Mouse (Mus musculus) forebrain, embryonic 14.5 days (tissue): Measurements from ENCODE around the gene Gm10799. TPM values are rescaled to one million over a fixed set of nuclear protein-coding genes. Genes with fewer than 3 reads are reported as not detected.

Experiments
- ATAC-seq: fragments of 200-750 bp; cut with Nextera tagmentation; 2 replicates; pipeline ENCODE4 v1.8.0; 2017; ENCODE audit warnings: mild to moderate bottlenecking, moderate library complexity
- DNase-seq: peaks from one replicate; pipeline ENCODE4 v3.0.0-alpha.2; 2015; ENCODE audit warnings: low spot score
- H3K27ac ChIP-seq: fragments of 300-500 bp; sonication (generic); 2 replicates; pipeline ENCODE4 v1.5.1; 2014; ENCODE audit warnings: low read depth, mild to moderate bottlenecking, control low read depth, low read length, moderate library complexity
- H3K27me3 ChIP-seq: fragments of 300-500 bp; sonication (generic); replicated peaks from 2 replicates; pipeline ENCODE4 v1.6.1; 2014; ENCODE audit warnings: low read length, control low read depth, mixed read lengths; ENCODE audit not compliant: control insufficient read depth, insufficient read depth
- H3K36me3 ChIP-seq: fragments of 300-500 bp; sonication (generic); 2 replicates; pipeline ENCODE4 v1.6.1; 2014; ENCODE audit warnings: low read length, control low read depth; ENCODE audit not compliant: control insufficient read depth, insufficient read depth
- H3K4me1 ChIP-seq: fragments of 300-500 bp; sonication (generic); 2 replicates; pipeline ENCODE4 v1.6.1; 2014; ENCODE audit warnings: antibody characterized with exemption, low read length, control low read depth; ENCODE audit not compliant: control insufficient read depth, insufficient read depth
- H3K4me2 ChIP-seq: fragments of 300-500 bp; sonication (generic); 2 replicates; pipeline ENCODE4 v1.6.1; 2014; ENCODE audit warnings: mild to moderate bottlenecking, control low read depth, low read length
- H3K4me3 ChIP-seq: fragments of 300-500 bp; sonication (generic); 2 replicates; pipeline ENCODE4 v1.5.1; 2014; ENCODE audit warnings: low read depth, low read length, control low read depth
- H3K9ac ChIP-seq: fragments of 300-500 bp; sonication (generic); 2 replicates; pipeline ENCODE4 v1.6.1; 2014; ENCODE audit warnings: mild to moderate bottlenecking, low read length, control low read depth, moderate library complexity
- H3K9me3 ChIP-seq: fragments of 300-500 bp; sonication (generic); replicated peaks from 2 replicates; pipeline ENCODE4 v1.6.1; 2016; ENCODE audit warnings: low read length, control low read depth, mixed read lengths; ENCODE audit not compliant: control insufficient read depth
- WGBS: fragments of 180-500 bp; shearing (Covaris S2); extraction: QIAGEN DNeasy Blood & Tissue Kit; methylation state at CpG from one replicate; pipeline ENCODE4 v1.1.7; 2014; 5-methylcytosine and 5-hydroxymethylcytosine counted together
- polyA plus RNA-seq: library from polyadenylated mRNA; unstranded; fragments of >200 nt; fragmentation: Nextera tagmentation; extraction: Ambion mirVana; gene quantifications from 2 replicates; pipeline ENCODE4 v1.2.1, GENCODE M21; 2014

The Gm10799 gene
- polyA plus RNA-seq, 1 experiment from 2014 or later = not detected

DNA sequence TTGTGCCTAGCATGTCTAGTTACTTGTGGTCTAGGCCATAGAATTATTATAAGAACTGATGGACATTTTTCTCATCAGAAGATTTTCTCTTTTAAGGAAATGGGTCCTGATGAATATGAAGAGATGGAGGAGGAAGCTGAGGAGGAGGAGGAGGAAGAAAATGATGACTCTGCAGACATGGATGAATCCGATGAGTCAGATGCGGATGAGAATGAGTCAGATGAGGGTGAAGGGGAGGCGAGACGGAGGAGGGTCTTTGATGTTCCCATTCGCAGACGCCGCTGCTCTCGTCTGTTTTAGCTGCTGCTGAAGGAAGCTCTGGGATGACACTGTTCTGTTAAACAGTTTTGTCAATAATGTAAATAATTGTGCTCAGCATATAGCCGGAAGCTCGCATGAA lies 8.6 kb downstream of the Gm10799 start:
- H3K27ac ChIP-seq = no peak overlapping the region
- no peak for ATAC-seq
- no peak overlapping the region for H3K9ac ChIP-seq
- H3K9me3 ChIP-seq = no peaks in the 10 kb centered on the region
- no peak overlapping the region for H3K4me3 ChIP-seq
- 90% methylated on average over 10 of the region's 10 CpGs for WGBS
- no peak for DNase-seq
- H3K4me2 ChIP-seq = no peak overlapping the region
- peaks cover 21% of the 10 kb centered on the region; the same call in 1 of the 2 replicates for H3K36me3 ChIP-seq
- H3K27me3 ChIP-seq = no peaks in the 10 kb centered on the region
- no peaks in the 10 kb centered on the region for H3K4me1 ChIP-seq

DNA sequence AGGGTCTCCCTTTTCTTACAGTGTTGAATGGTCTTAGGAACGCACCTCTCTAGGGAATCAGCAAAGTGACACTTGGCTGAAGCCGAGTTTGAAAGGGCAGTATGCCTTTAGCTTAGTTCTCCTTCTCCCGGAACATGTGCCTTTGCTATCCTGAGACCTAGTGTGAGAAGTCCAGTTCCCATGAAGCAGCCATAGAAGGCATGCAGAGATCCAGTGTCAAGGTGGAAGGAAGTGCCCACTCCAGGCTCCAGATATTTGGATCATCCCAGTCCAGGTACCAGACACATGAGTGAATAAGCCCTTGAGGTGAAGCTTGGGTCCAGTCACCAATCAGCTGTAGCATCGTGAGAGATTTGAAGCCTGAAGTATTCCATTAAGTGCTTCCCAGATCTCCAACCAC lies 9.4 kb downstream of the Gm10799 start:
- Histone ChIP-seq H3K4me1 (no peaks in the 10 kb centered on the region), H3K27me3 (no peaks in the 10 kb centered on the region), H3K9ac (no peak overlapping the region), H3K9me3 (no peaks in the 10 kb centered on the region), H3K36me3 (peaks cover 27% of the 10 kb centered on the region), H3K27ac (no peak overlapping the region), H3K4me2 (no peak overlapping the region), H3K4me3 (no peak overlapping the region)
- ATAC-seq (no peak), DNase-seq (no peak)
- WGBS = 92% methylated on average over 4 of the region's 4 CpGs

DNA sequence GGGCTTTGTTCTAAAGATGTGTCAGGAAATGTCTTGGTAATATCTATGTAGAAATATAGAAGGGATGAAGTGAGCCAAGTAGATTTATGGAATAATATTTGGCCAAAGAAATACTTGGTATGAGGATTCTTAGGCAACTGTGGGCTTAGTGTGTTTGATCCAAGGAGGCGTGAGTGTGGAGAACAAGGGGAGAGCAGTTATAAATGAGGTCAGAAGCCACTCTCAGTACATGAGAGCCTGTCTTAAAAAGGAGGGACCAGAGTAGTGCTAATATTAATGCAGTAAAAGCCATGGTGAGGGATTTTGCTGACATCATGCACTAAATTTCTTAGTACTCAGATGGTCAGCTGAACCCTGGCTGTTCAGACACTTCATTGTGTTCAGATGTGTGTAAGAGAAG lies 10.0 kb downstream of the Gm10799 start:
- ATAC-seq (no peak), DNase-seq (no peak)
- Histone ChIP-seq H3K36me3 (peaks cover 33% of the 10 kb centered on the region), H3K27me3 (no peaks in the 10 kb centered on the region), H3K4me1 (no peaks in the 10 kb centered on the region), H3K9ac (no peak overlapping the region), H3K4me3 (no peak overlapping the region), H3K4me2 (no peak overlapping the region), H3K9me3 (no peaks in the 10 kb centered on the region), H3K27ac (no peak overlapping the region)
- WGBS = 91% methylated on average over 1 of the region's 1 CpGs

DNA sequence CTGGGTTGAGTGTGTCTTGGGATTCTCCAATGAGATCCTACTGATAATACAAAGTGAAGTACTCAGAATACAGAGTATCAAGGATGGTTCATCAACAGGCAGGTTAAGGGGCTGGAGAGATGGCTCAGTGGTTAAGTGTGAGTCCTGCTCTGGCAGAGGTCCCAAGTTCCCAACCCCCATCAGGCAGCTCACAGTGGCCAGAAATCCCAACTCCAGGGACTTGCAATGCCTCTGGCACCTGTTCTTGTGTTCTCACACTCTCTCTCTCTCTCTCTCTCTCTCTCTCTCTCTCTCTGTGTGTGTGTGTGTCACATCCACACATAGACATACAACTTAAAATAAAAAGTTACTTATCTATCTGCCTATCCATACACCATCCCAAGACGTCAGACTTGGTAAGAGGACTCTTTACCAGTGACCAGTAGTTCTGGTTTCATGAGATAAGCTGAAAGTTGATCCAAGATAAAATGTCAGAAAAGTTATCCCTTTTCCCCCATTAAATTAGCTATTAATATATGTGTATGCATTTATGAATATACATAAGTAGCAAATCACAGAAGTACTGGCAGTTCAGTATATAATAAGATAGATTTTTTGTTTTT lies 23.8 kb downstream of the Gm10799 start:
- no peak for ATAC-seq
- no peak overlapping the region for H3K27ac ChIP-seq
- WGBS = 92% methylated on average over 1 of the region's 1 CpGs

DNA sequence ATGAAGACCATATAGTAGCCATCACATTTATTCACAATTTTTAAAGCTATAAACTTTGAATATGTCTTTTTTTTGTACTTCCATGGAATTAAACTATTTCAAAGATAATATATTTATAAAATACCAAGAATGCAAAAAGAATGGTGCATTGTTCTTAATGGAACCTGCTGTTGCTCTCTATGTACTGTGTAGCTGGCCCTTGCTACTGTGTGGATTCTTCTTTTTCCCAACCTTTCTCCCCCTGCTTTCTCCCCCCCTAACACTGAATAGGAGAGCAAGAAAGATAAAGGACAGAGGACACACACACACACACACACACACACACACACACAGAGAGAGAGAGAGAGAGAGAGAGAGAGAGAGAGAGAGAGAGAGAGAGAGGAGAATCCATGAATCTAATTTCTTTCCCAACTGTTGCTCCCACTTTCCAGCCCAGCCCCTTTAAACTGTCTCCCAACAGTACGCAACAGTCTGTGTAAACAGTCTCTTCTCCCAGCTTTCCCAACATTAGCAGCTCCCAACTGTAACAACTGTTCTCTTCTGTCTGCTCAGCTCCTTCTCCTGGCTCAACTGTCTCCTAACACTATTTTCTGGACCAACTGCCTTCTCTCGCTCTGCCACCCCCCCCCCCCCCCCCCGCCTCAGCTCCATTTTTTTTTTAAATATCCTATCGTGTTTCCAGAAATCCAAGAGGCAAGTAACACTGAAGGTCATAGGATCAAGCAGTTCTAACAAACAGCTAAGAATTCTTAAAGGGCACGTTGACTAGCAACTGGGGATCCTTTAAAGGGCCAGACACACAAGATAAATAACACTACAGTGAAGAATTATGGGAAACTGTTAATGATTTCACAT lies 24.5 kb downstream of the Gm10799 start:
- ATAC-seq (no peak), DNase-seq (no peak)
- peaks cover 30% of the 10 kb centered on the region for H3K36me3 ChIP-seq
- no peaks in the 10 kb centered on the region for H3K27me3 ChIP-seq
- H3K4me3 ChIP-seq = no peak overlapping the region
- H3K9ac ChIP-seq = no peak overlapping the region
- H3K4me2 ChIP-seq = no peak overlapping the region
- H3K27ac ChIP-seq = no peak overlapping the region
- 72% methylated on average over 5 of the region's 5 CpGs for WGBS
- no peaks in the 10 kb centered on the region for H3K4me1 ChIP-seq
- H3K9me3 ChIP-seq = no peaks in the 10 kb centered on the region

More for the DNA sequence above, 23.8 kb downstream of the Gm10799 start:
- H3K27me3 ChIP-seq = no peaks in the 10 kb centered on the region
- H3K4me3 ChIP-seq = no peak overlapping the region
- no peak for DNase-seq
- H3K9ac ChIP-seq = no peak overlapping the region
- H3K9me3 ChIP-seq = no peaks in the 10 kb centered on the region
- H3K4me2 ChIP-seq = no peak overlapping the region
- no peaks in the 10 kb centered on the region for H3K4me1 ChIP-seq
- peaks cover 30% of the 10 kb centered on the region for H3K36me3 ChIP-seq

DNA sequence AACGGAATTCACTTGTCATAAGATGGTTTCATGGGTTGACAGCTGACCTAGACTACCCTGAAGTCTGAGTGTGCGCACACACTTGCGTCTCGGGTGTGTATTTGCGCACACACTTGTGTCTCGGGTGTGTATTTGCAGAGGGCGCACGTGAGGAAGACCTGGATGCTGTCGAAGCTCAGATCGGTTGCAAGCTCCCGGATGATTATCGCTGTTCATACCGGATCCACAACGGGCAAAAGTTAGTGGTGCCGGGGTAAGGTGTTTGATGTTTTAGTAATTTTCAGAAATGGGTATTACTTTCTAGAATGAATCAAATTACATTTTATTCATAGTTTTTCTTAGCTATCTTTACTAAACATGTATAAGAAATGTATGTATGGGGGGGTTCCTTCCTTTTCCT lies 25.6 kb downstream of the Gm10799 start:
- Histone ChIP-seq H3K36me3 (peaks cover 25% of the 10 kb centered on the region), H3K4me2 (no peak overlapping the region), H3K9ac (no peak overlapping the region), H3K9me3 (no peaks in the 10 kb centered on the region), H3K4me3 (no peak overlapping the region), H3K27ac (no peak overlapping the region), H3K27me3 (no peaks in the 10 kb centered on the region), H3K4me1 (no peaks in the 10 kb centered on the region)
- ATAC-seq (no peak), DNase-seq (no peak)
- 95% methylated on average over 15 of the region's 15 CpGs for WGBS

DNA sequence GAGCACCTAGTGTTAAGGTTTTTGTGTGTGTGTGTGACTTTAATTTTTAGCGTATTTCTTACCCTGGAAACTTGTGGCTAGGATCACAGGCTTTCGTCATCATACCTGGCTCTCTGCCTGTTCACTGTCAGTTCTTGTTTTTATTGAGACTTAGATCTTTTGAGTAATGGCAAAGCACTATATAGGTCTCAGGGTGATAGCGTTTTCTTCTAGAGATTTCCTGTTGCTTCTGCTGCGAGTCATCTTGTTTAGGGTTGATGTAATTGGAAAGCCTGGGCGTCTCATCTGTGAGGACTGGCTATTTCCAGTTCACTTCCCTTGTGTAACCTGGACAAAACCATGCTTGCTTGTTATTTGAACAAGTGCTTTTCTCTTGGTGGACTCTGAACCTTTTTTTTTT lies 26.7 kb downstream of the Gm10799 start:
- 73% methylated on average over 5 of the region's 5 CpGs for WGBS

DNA sequence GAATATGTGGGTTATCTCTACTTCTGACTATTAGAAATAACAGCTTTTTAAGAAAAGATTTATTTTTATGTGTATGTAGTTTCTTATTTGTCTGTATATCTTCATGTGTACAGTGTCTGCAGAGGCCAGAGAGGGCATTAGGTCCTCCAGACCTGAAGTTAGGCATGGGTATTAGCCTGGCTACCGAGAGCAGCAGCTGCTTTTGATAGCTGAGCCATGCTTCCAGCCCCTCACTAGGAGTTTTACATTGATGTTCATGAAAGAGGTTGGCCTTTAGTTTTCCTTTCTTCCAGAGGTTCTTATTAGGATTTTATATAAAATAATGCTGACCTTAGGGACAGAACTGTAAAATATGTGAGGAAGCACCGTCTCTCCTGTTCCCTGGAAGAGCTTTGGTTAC lies 30.1 kb downstream of the Gm10799 start:
- 81% methylated on average over 2 of the region's 2 CpGs for WGBS
- H3K27ac ChIP-seq = no peak overlapping the region
- DNase-seq (no peak), ATAC-seq (no peak)
- H3K4me2 ChIP-seq = no peak overlapping the region
- H3K9ac ChIP-seq = no peak overlapping the region
- H3K27me3 ChIP-seq = no peaks in the 10 kb centered on the region
- H3K9me3 ChIP-seq = no peaks in the 10 kb centered on the region
- no peak overlapping the region for H3K4me3 ChIP-seq
- peaks cover 34% of the 10 kb centered on the region for H3K36me3 ChIP-seq
- no peaks in the 10 kb centered on the region for H3K4me1 ChIP-seq

More for the DNA sequence above, 26.7 kb downstream of the Gm10799 start:
- ATAC-seq (no peak), DNase-seq (no peak)
- H3K36me3 ChIP-seq = peaks cover 33% of the 10 kb centered on the region
- no peaks in the 10 kb centered on the region for H3K4me1 ChIP-seq
- H3K9ac ChIP-seq = no peak overlapping the region
- no peaks in the 10 kb centered on the region for H3K9me3 ChIP-seq
- H3K27me3 ChIP-seq = no peaks in the 10 kb centered on the region
- no peak overlapping the region for H3K27ac ChIP-seq
- no peak overlapping the region for H3K4me3 ChIP-seq
- no peak overlapping the region for H3K4me2 ChIP-seq

DNA sequence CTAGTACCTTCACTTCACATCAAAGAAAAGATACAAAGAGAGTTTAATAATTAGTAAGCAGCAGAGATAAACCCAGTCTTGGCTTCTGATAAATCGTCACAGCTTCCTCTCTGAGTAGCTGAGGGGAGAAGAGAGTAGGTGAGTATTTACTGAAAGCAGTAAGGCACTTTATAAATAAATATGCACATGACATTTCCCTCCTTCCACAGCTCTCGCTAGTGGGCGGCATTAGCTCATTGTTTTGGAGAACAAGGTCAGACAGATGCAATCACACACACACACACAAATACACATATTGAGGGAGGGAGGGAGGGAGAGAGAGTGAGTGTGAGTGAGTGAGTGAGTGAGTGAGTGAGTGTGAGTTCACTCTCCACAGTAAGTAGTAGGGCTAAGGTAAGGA lies 32.0 kb downstream of the Gm10799 start:
- WGBS = 45% methylated on average over 3 of the region's 3 CpGs
- DNase-seq (no peak), ATAC-seq (no peak)
- H3K4me3 ChIP-seq = no peak overlapping the region
- H3K4me2 ChIP-seq = no peak overlapping the region
- H3K9ac ChIP-seq = no peak overlapping the region
- no peak overlapping the region for H3K27ac ChIP-seq
- H3K4me1 ChIP-seq = no peaks in the 10 kb centered on the region
- H3K36me3 ChIP-seq = peaks cover 38% of the 10 kb centered on the region
- no peaks in the 10 kb centered on the region for H3K9me3 ChIP-seq
- no peaks in the 10 kb centered on the region for H3K27me3 ChIP-seq
